Mouse (Mus musculus) neural tube, embryonic 11.5 days (tissue): ENCODE measurements around the gene Henmt1. TPM values are rescaled to one million over a fixed set of nuclear protein-coding genes. Genes with fewer than 3 reads are reported as not detected.

Source experiments
- ATAC-seq: fragments of 200-750 bp; cut with Nextera tagmentation; 2 replicates; pipeline ENCODE4 v1.8.0; 2017; ENCODE audit warnings: moderate number of reproducible peaks, mild to moderate bottlenecking, moderate TSS enrichment, moderate library complexity; ENCODE audit not compliant: insufficient read depth, low FRiP score, low TSS enrichment
- DNase-seq: peaks from one replicate; pipeline ENCODE4 v3.0.0-alpha.2; 2015; ENCODE audit warnings: low spot score
- H3K27ac ChIP-seq: fragments of 300-500 bp; sonication (generic); 2 replicates; pipeline ENCODE4 v1.5.1; 2014; ENCODE audit warnings: low read depth, mild to moderate bottlenecking, low read length
- H3K27me3 ChIP-seq: fragments of 300-500 bp; sonication (generic); 2 replicates; pipeline ENCODE4 v1.6.1; 2014; ENCODE audit warnings: mild to moderate bottlenecking, low read length, mixed read lengths; ENCODE audit not compliant: control insufficient read depth, insufficient read depth
- H3K36me3 ChIP-seq: fragments of 300-500 bp; sonication (generic); 2 replicates; pipeline ENCODE4 v1.6.1; 2014; ENCODE audit warnings: mild to moderate bottlenecking, low read length, moderate library complexity, mixed read lengths; ENCODE audit not compliant: control insufficient read depth, insufficient read depth
- H3K4me1 ChIP-seq: fragments of 300-500 bp; sonication (generic); 2 replicates; pipeline ENCODE4 v1.6.1; 2014; ENCODE audit warnings: low read length, mixed read lengths; ENCODE audit not compliant: control insufficient read depth, insufficient read depth
- H3K4me2 ChIP-seq: fragments of 300-500 bp; sonication (generic); 2 replicates; pipeline ENCODE4 v1.6.1; 2014; ENCODE audit warnings: low read depth, mild to moderate bottlenecking, moderate library complexity
- H3K4me3 ChIP-seq: fragments of 300-500 bp; sonication (generic); 2 replicates; pipeline ENCODE4 v1.5.1; 2014; ENCODE audit warnings: low read depth, low read length
- H3K9ac ChIP-seq: fragments of 300-500 bp; sonication (generic); 2 replicates; pipeline ENCODE4 v1.6.1; 2014; ENCODE audit warnings: mild to moderate bottlenecking, low read length
- H3K9me3 ChIP-seq: fragments of 300-500 bp; sonication (generic); 2 replicates; pipeline ENCODE4 v1.6.1; 2016; ENCODE audit warnings: low read length; ENCODE audit not compliant: control insufficient read depth
- WGBS: fragments of 180-500 bp; shearing (Covaris S2); extraction: QIAGEN DNeasy Blood & Tissue Kit; methylation state at CpG from one replicate; pipeline ENCODE4 v1.1.7; 2014; 5-methylcytosine and 5-hydroxymethylcytosine counted together
- polyA plus RNA-seq: library from polyadenylated mRNA; unstranded; fragments of >200 nt; fragmentation: Nextera tagmentation; extraction: Ambion mirVana; gene quantifications from 2 replicates; pipeline ENCODE4 v1.2.1, GENCODE M21; 2014

The Henmt1 gene
- polyA plus RNA-seq, 1 experiment from 2014 or later: 0.58 TPM

DNA sequence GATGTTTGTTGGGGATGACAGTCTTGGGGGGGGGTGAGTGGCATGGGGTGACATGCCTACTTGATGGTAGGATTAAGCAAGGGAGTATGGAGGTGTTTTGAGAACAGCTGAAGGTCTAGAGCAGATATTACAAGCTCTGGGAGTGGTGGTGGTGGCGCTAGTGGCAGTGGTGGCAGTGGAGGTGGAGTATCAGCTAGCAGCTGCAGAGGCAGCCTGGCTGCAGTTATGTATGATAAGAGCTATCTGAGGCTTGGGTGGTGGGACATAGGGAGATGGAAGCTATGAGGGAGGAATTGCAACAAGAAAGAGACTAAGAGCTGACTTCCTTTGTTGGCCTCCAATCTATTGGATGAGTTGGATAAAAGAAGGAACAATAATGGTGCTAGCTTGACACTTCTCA lies 17.9 kb upstream of the Henmt1 start:
- DNase-seq (no peak), ATAC-seq (no peak)
- no peaks in the 10 kb centered on the region for H3K4me1 ChIP-seq
- no peaks in the 10 kb centered on the region for H3K27me3 ChIP-seq
- no peak overlapping the region for H3K4me3 ChIP-seq
- H3K4me2 ChIP-seq: no peak overlapping the region
- WGBS: 79% methylated on average over 1 of the region's 1 CpGs
- no peaks in the 10 kb centered on the region for H3K36me3 ChIP-seq
- H3K9ac ChIP-seq: no peak overlapping the region
- H3K27ac ChIP-seq: no peak overlapping the region
- no peaks in the 10 kb centered on the region for H3K9me3 ChIP-seq

DNA sequence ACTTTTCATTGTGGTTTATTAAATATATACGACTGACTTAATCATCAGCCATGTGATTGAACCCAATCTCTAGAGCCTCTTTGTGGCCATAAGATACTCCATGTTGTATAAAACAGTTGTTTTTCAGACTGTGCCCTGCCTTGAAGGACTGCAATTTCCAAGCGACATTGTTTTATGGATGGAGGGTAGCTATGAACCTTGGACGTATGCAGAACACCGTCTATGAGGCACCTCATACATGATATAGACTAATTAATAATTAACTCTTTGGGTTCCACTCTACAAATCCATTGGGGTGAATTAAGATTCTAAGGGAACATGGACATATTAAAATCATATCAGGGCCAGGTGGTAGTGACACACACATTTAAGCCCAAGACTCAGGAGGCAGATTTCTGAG lies 14.0 kb upstream of the Henmt1 start:
- H3K27ac ChIP-seq: no peak overlapping the region
- no peak overlapping the region for H3K9ac ChIP-seq
- no peaks in the 10 kb centered on the region for H3K36me3 ChIP-seq
- WGBS: 91% methylated on average over 4 of the region's 4 CpGs
- no peak overlapping the region for H3K4me2 ChIP-seq
- ATAC-seq (no peak), DNase-seq (no peak)
- no peaks in the 10 kb centered on the region for H3K9me3 ChIP-seq
- no peak overlapping the region for H3K4me3 ChIP-seq
- no peaks in the 10 kb centered on the region for H3K27me3 ChIP-seq
- no peaks in the 10 kb centered on the region for H3K4me1 ChIP-seq

GRCm38 (mm10) chr3:108926308-108926707 lies 13.4 kb upstream of the Henmt1 start:
- Histone ChIP-seq H3K9ac (no peak overlapping the region), H3K27ac (no peak overlapping the region), H3K4me3 (no peak overlapping the region), H3K9me3 (no peaks in the 10 kb centered on the region), H3K4me2 (no peak overlapping the region), H3K4me1 (no peaks in the 10 kb centered on the region), H3K27me3 (no peaks in the 10 kb centered on the region), H3K36me3 (no peaks in the 10 kb centered on the region)
- WGBS: 89% methylated on average over 1 of the region's 1 CpGs
- no peak for ATAC-seq
- no peak for DNase-seq

DNA sequence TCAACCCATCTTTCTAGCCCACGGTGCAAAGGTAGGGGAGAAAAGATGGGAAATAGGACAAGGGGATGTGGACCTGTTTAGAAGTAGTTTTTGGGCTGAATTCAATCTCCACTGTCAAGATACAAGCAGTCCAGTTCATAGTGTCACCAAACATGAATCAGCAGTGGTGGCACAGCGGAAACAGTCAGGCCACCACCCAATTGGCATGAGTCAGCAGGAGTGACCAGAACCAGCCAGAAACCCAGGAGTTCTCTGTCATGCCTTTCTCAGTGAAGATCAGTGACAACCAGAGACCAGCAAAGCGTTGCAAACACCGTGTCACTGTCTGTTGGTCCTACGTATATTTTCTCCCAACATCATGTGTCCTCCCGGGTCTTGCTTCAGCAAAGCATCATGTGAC lies 6.1 kb upstream of the Henmt1 start:
- H3K4me1 ChIP-seq: no peaks in the 10 kb centered on the region
- no peak overlapping the region for H3K9ac ChIP-seq
- H3K27ac ChIP-seq: no peak overlapping the region
- no peak overlapping the region for H3K4me2 ChIP-seq
- ATAC-seq: no peak
- H3K9me3 ChIP-seq: no peaks in the 10 kb centered on the region
- 95% methylated on average over 6 of the region's 6 CpGs for WGBS
- DNase-seq: no peak
- no peaks in the 10 kb centered on the region for H3K36me3 ChIP-seq
- no peak overlapping the region for H3K4me3 ChIP-seq
- H3K27me3 ChIP-seq: no peaks in the 10 kb centered on the region

GRCm38 (mm10) chr3:108938691-108939090 lies 982 bp upstream of the Henmt1 start:
- WGBS: 96% methylated on average over 5 of the region's 5 CpGs
- DNase-seq: no peak
- no peaks in the 10 kb centered on the region for H3K9me3 ChIP-seq
- no peaks in the 10 kb centered on the region for H3K4me1 ChIP-seq
- no peak overlapping the region for H3K9ac ChIP-seq
- no peaks in the 10 kb centered on the region for H3K36me3 ChIP-seq
- no peak overlapping the region for H3K4me3 ChIP-seq
- H3K4me2 ChIP-seq: no peak overlapping the region
- H3K27me3 ChIP-seq: no peaks in the 10 kb centered on the region
- H3K27ac ChIP-seq: no peak overlapping the region
- no peak for ATAC-seq

DNA sequence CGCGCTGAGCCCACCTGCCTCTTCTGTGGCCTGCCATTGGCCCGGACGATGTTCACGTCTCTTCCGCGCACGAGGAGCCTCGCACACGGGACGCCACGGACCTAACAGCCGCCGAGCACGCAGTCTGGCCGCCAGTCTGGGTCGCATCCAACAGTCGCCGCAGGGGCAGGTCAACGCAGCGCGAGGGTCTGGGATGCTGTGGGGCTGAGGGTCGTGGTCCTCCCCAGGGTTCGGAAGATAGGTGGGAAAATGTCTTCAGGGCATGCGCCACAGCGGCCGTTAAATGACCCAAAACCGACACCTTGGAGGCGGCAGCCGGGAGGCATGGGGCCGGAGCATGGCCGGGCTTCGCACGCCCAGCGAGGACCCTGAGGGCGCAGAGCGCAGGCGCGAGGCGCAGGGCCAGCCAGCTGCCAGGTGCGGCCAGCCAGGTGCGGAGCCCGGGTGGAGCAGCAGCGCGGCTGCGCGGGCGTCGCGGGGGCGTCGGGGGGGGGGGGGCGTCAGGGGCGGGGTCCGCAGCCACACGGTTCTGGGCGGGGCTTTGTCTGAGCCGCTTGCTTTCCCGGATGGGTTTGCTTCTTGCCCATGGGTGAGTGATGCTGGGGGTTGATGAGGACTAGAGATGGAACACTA lies 444 bp downstream of the Henmt1 start, which contains the start of gene Gm9857:
Gene Gm9857 (minus strand): TSS at position 445 of the 633 bp plus-strand sequence.
- no peak within 1 kb of the TSS for H3K9ac ChIP-seq
- no peaks in the 10 kb centered on the region for H3K36me3 ChIP-seq
- WGBS: 55% methylated on average over 39 of the region's 59 CpGs
- peak within 1 kb of the TSS; percentile 15; the same call in 1 of the 2 replicates for H3K4me3 ChIP-seq
- H3K4me2 ChIP-seq: peak within 1 kb of the TSS; percentile 34
- no peaks in the 10 kb centered on the region for H3K4me1 ChIP-seq
- no peaks in the 10 kb centered on the region for H3K9me3 ChIP-seq
- peak; percentile 67; the same call in 1 of the 2 replicates for ATAC-seq
- no peak within 1 kb of the TSS for H3K27ac ChIP-seq
- no peaks in the 10 kb centered on the region for H3K27me3 ChIP-seq
- DNase-seq: peak; percentile 31

- Histone ChIP-seq H3K27me3 (no peaks in the 10 kb centered on the region), H3K27ac (no peak overlapping the region), H3K9ac (no peak overlapping the region), H3K9me3 (no peaks in the 10 kb centered on the region), H3K36me3 (no peaks in the 10 kb centered on the region), H3K4me2 (no peak overlapping the region), H3K4me3 (no peak overlapping the region), H3K4me1 (no peaks in the 10 kb centered on the region)
- WGBS: 87% methylated on average over 10 of the region's 10 CpGs
- ATAC-seq (no peak), DNase-seq (no peak)
Measured at GRCm38 (mm10) chr3:108940996-108941395, 1.3 kb downstream of the Henmt1 start.

DNA sequence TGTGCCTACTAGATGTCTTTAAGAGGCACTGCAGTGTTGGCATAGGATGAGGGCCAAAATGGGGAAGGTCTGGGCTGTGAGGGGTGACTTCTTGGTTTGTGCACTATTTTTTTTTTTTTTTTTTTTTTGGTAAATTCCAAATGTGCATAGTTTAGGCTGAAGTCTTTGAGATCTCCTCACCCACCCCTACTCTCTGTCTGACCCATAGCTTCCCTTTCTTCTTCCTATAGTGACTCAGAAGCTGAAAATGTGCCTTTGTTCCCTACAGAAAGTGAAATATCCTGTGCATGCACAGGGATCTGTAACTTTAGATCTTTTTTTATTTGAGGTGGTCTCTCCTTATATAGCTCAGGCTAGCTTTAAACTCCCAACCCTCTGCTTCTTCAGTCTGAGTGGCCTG lies 18.3 kb downstream of the Henmt1 start:
- Histone ChIP-seq H3K4me1 (peaks cover 6% of the 10 kb centered on the region; the same call in 1 of the 2 replicates), H3K27me3 (no peaks in the 10 kb centered on the region), H3K27ac (no peak overlapping the region), H3K4me2 (no peak overlapping the region), H3K36me3 (no peaks in the 10 kb centered on the region), H3K9ac (no peak overlapping the region), H3K4me3 (no peak overlapping the region), H3K9me3 (no peaks in the 10 kb centered on the region)
- DNase-seq (no peak), ATAC-seq (no peak)

GRCm38 (mm10) chr3:108959680-108960295 lies 20.1 kb downstream of the Henmt1 start:
- H3K9me3 ChIP-seq: no peaks in the 10 kb centered on the region
- H3K4me1 ChIP-seq: peaks cover 6% of the 10 kb centered on the region; the same call in 1 of the 2 replicates
- H3K9ac ChIP-seq: no peak overlapping the region
- no peaks in the 10 kb centered on the region for H3K27me3 ChIP-seq
- DNase-seq: no peak
- H3K4me3 ChIP-seq: no peak overlapping the region
- 71% methylated on average over 13 of the region's 13 CpGs for WGBS
- H3K4me2 ChIP-seq: no peak overlapping the region
- no peak overlapping the region for H3K27ac ChIP-seq
- H3K36me3 ChIP-seq: no peaks in the 10 kb centered on the region
- ATAC-seq: no peak
